Mouse (Mus musculus): ENCODE results near the gene Uggt2. TPM values are rescaled to one million over a fixed set of nuclear protein-coding genes. Genes with fewer than 3 reads are reported as not detected.
"Not testable (repeated sequence)": the region's sequence is repeated elsewhere in the genome, so short reads cannot be mapped to it uniquely, and the experiment has no call there.

Uggt2 gene
- polyA plus RNA-seq, 1 experiment = 46.6 TPM

DNA sequence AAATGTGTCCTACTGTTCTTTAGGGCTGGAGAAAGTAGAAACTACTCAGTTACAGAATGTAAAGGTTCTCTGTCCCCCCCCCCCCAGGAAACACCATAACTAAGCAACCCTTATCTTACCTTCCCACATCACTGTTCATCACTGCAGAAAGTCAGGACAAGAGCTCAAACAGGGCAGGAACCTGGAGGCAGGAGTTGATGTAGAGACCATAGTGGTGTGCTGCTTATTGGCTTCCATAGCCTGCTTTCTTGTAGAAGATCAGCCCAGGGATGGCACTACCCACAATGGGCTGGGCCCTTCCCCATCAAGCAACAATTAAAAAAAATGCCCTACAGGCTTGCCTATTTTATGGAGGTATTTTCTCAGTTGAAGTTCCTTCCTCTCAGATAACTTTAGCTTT lies 115.8 kb downstream of the Uggt2 start:
- DNase-seq (ENCODE audit: extremely low spot score in 1 of 2, low spot score in 1 of 2) = no peak

DNA sequence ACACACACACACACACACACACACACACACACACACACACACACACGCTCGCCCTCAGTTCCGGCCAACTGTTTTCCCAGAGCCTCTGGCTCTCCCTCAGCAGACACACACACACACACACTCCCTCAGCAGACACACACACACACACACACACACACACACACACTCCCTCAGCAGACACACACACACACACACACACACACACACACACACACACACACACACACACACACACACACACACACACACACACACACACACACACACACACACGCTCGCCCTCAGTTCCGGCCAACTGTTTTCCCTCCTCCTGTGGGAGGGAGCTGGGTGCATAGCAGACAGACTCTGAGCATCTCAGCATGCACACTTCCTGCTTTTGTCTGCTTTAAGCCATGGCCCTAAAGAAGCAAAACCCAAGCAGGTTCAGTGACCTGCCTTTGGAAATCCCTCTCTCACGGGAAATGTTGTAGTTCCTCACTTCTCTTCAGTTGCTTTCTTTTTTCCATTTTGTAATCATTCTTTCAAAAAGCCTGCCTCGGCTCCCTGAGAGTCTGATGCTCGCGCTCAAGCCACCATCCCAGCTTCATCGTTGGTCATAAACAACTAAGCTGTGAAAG lies 116.7 kb downstream of the Uggt2 start:
- DNase-seq (ENCODE audit: extremely low spot score in 1 of 2, low spot score in 1 of 2) = not testable (repeated sequence)

DNA sequence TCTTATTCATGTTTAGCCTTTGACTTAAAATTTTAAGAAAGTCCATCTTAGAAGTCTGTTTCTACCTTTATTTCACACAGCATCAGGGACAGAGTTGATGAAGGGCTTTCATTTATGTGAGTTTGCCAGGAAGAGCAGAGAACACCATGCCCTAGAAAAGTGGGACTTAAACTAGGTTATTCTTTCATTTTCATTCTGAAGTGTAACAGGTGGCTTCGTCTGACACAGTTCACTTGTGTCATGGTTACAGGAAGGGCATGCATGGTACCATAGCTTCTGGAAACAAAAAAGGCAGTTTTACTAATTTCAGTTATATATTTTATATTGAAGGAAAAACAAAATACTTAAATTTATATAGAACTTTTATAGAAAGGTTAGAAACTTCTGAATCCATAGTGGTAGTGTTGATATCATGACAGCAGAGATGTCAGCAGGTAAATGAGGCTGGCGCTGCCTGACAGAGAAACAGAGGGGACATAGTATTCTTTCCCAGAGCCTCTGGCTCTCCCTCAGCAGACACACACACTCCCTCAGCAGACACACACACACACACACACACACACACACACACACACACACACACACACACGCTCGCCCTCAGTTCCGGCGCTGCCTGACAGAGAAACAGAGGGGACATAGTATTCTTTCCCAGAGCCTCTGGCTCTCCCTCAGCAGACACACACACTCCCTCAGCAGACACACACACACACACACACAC lies 117.4 kb downstream of the Uggt2 start:
- DNase-seq (ENCODE audit: extremely low spot score in 1 of 2, low spot score in 1 of 2) = not testable (repeated sequence)

DNA sequence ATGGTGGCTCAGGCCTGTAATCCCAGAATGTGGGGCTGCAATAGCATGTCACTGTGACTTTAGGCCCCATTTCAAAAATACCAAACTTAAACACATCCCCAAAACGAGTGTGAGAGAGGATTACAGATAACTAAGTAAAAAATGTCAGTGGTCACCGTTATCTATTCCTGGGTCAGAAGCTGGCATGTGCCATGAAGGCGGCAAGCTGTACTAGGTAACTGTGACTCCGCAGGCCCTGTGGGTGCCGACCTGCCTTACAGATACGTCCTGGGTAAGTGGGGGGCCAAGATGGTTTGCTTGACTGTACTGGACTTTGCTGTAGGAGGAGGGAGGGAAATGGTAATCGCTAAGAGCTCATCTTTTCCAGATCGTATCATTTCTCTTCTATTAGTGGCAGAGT lies 118.3 kb downstream of the Uggt2 start:
- no peak for DNase-seq (ENCODE audit: extremely low spot score in 1 of 2, low spot score in 1 of 2)

DNA sequence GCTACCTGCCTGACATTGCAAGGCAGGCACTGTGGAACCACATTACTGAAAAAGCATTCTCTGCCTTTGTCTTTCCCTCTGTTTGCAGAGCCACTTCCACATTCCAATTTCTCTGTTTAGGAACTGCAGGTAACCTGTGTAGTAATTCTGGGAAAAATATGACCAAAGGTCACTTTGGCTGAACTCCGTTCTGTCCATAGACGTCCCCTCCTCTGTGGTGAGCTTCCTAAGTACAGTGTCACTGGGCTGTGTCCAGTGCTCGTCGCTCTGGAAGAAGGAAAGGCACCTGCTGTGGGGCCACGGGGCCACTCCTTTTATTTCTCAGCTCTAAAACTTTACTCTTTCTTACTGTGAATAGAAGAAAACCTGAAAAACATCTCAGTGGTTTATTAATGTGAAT lies 118.9 kb downstream of the Uggt2 start:
- no peak for DNase-seq (ENCODE audit: extremely low spot score in 1 of 2, low spot score in 1 of 2)

DNA sequence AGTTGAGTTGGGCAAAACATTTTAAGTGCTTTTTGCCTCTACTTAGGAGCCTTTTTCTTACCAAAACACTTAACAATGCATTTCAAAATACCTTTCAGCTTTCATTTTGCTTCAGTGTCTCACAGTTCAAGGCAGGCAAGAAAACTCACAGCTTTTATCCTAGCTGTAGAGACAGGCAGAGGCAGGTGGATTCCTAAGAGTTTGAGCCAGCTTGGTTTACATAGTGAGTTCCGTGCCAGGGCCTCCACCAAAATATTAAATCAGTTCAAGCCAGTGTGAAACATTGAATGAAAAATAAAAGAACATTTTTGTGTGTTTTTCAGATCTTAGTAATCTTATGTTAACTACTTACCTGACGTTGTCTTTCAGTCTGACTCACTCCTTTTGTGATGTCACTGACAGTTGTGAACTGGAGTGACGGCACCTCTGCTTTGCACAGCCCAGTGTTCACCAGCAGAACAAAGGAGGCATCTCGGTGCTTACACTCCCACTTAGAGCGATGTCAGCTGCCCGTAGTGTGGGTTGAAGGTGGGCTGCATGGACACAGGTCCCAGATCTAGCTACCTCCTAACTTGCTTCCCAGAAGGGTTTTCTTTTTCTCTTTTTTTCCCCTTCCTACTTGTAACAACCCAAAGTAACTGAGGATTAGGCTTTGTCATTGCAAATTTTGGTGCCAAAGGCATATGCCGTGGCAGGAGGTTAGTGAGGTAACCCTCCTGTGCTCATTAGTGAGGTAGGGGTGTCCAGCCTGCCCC lies 119.5 kb downstream of the Uggt2 start:
- no peak for DNase-seq (ENCODE audit: extremely low spot score in 1 of 2, low spot score in 1 of 2)

- DNase-seq (ENCODE audit: extremely low spot score in 1 of 2, low spot score in 1 of 2) = no peak
Observed at GRCm38 (mm10) chr14:118977136-118977816, 122.0 kb downstream of the Uggt2 start.

- no peak for DNase-seq (ENCODE audit: extremely low spot score in 1 of 2, low spot score in 1 of 2)
Observed at GRCm38 (mm10) chr14:118972268-118972667, 127.0 kb downstream of the Uggt2 start.

DNA sequence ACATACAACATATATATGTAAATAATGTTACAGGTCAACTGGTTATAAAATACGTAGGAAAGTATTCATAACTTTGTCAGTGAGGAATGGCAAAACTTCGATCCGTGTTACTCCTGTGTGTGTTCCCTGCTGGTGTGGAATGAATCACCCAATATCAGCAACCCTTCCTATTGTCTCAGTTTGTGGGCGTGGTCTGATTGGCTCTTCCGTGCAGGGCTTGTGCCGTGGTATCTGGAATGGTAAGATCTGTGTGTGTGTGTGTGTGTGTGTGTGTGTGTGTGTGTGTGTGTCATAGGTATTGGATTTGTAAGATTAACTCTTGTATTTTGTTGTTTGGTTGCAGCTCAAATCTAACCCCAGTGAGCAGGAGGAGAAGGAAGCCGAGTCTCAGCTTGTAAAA lies 131.6 kb downstream of the Uggt2 start:
- DNase-seq (ENCODE audit: extremely low spot score in 1 of 2, low spot score in 1 of 2) = no peak

GRCm38 (mm10) chr14:118965356-118966000 lies 133.8 kb downstream of the Uggt2 start:
- no peak for DNase-seq (ENCODE audit: extremely low spot score in 1 of 2, low spot score in 1 of 2)

DNA sequence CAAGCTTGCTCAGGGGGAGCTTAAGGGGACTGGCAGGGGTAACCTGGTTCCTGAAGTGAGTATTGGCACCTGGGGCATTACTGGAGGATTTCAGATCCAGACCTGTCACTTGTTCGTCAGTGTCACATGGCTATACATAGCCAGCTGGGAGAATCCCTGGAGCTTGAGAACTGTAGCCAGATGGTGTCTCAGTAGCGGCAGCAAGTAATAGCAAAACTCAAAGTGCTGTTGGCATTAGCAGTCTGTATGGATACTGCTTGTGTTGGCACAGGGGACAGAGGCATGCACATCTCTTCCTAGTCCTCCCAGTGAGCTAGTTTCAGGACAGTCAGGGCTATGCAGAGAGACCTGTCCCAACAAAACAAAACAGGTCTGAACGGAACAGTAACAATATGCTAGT lies 141.2 kb downstream of the Uggt2 start:
- no peak for DNase-seq (ENCODE audit: extremely low spot score in 1 of 2, low spot score in 1 of 2)

DNA sequence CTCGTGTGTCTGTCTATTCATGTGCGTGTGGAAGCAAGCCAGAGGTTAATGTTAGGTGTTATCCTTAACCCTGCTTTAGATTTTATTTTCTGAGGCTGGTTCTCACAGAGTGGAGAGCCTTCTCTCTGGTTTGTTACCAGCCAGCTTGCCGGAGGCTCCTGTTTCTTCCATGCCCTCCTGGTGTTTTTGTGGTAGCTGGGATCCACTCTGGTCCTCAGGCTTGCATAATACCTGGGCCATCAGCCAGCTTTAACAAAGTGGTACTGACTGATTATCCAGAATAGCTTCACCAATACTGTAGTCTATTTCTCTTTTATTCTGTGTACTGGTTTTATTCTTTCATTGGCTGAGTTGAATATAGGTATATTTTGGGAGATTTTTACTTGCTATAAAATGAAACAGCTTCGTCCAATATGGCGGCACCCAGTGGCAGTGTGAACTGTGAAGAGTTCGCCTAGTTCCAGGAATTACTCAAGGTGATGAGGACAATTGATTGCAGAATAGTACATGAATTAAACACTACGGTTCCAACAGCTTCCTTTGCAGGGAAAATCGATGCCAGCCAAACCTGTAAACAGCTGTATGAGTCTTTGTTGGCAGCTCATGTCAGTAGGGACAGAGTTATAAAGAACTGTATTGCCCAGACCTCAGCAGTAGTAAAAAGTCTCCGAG lies 147.2 kb downstream of the Uggt2 start:
- no peak for DNase-seq (ENCODE audit: extremely low spot score in 1 of 2, low spot score in 1 of 2)

DNA sequence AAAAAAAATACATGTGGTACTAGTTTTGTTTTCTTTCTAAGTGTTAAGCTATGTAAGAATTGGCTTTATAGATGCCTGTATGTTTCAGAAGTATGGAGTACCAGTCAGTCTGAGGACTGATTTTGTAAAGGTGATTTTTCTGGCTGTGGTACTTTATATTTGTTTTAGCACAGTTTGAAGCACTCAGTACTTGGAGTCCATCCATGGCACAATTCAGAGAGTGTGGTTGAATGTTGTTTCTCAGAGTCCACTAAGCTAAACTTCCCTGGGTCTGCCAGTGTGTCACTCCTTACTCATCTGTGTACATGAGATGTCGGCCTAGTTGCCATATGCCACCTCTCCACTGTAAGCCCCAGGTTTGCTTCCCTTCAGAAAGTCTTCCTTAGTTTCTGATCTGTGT lies 150.4 kb downstream of the Uggt2 start:
- no peak for DNase-seq (ENCODE audit: extremely low spot score in 1 of 2, low spot score in 1 of 2)

GRCm38 (mm10) chr14:118944702-118945101 lies 154.5 kb downstream of the Uggt2 start:
- no peak for DNase-seq (ENCODE audit: extremely low spot score in 1 of 2, low spot score in 1 of 2)

GRCm38 (mm10) chr14:118942076-118942475 lies 157.2 kb downstream of the Uggt2 start:
- no peak for DNase-seq (ENCODE audit: extremely low spot score in 1 of 2, low spot score in 1 of 2)

- DNase-seq (ENCODE audit: extremely low spot score in 1 of 2, low spot score in 1 of 2) = no peak
Observed at GRCm38 (mm10) chr14:118940796-118941495, 158.3 kb downstream of the Uggt2 start.

GRCm38 (mm10) chr14:118938551-118938950 lies 160.7 kb downstream of the Uggt2 start:
- no peak for DNase-seq (ENCODE audit: extremely low spot score in 1 of 2, low spot score in 1 of 2)

DNA sequence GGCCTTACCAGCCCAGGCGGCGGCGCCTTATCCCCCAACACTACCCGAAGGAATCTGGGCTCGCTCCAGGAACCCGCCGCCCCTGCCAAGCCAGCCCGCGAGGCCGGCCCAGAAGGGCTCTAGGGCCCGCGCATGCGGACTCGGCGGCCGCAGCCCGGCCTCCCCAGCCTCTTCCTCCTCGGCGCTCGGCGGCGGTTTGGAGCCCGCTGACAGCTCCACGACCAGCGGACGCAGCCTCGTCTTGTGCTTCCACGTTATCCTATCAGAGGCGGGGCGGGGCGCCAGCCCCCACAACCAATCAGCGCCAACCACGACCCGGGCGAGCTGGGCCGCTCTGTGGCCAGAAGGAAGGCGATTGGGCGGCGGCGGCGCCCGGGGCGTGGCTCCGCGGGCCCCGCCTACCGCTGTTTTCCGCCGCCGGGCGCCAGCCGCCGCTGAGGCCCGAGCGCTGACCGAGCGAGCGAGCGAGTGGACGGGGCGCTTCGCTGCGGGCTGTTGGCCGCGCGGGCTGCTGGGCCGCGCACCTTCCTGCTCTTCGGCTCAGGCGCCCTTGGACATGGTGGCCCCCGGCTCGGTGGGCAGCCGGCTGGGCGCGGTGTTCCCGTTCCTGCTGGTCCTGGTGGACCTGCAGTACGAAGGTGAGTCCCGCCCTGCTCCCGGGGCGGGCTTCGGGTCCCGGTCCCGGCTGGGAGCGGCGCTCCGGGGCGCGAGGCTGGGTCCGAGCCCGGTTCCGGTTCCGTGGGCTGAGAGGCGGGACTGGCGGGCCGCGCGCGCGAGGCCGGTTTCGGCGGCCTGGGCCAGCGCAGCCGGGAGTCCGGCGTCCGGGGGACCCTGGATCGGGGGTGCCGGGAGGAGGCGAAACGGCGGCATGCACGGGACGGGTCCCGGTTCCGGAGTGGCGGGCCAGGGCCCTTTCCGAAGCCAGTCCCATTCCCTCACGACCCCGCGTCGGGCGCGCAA lies 161.4 kb downstream of the Uggt2 start, which contains the start of gene Dnajc3:
Gene Dnajc3 (plus strand): TSS at position 444 of the 960 bp plus-strand sequence.
- peak; percentile 99 to 100 for DNase-seq (ENCODE audit: extremely low spot score in 1 of 2, low spot score in 1 of 2)
